Mouse (Mus musculus): ENCODE measurements around the gene 1700030K09Rik. TPM values are rescaled to one million over a fixed set of nuclear protein-coding genes. Genes with fewer than 3 reads are reported as not detected.

1700030K09Rik gene
- total and polyA plus RNA-seq, 3 experiments = 8.4 to 10.3 TPM; not detected in 1

DNA sequence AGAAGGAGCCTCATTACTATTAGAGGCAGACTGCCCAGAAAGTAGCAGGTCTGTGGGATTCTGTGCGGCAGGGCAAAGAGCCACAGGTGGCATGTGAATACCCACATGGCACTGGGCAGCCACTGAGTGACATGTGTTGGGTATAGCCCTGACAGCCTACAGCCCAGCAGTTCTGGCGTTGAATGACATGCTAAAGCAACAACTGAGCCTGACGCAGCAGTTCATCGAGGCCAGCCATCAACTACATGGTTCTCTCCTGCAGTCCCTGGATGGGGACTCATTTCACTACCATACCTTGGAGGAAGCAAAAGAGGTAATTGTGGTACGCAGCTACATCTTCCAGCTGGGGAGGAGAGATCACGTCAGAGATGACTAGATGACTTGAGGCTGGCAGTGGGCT is 14.8 kb downstream of the 1700030K09Rik start:
- Histone ChIP-seq H3K4me1 (ENCODE audit: control insufficient read depth in 1 of 2, insufficient read depth in 2 of 2, low read length in 2 of 2) (no peaks in the 10 kb centered on the region), H3K79me2 (ENCODE audit: control insufficient read depth, insufficient read depth, low read length, poor library complexity) (no peaks in the 10 kb centered on the region), H3K9me3 (replicated peaks; ENCODE audit: insufficient read depth, low read length) (no peaks in the 10 kb centered on the region), H3K27me3 (ENCODE audit: control insufficient read depth in 1 of 2, insufficient read depth in 2 of 2, low read length in 2 of 2) (no peaks in the 10 kb centered on the region), H3K9ac (ENCODE audit: control insufficient read depth, low read depth, low read length, poor library complexity, severe bottlenecking) (no peak overlapping the region), H3K4me3 (ENCODE audit: control insufficient read depth in 1 of 2, insufficient read depth in 1 of 2, low read depth in 2 of 2, low read length in 2 of 2) (no peak overlapping the region), H3K27ac (ENCODE audit: control insufficient read depth, low read depth, low read length) (no peak overlapping the region), H3K36me3 (ENCODE audit: control insufficient read depth in 1 of 2, insufficient read depth in 2 of 2, low read length in 2 of 2) (peaks cover 0 to 3% of the 10 kb centered on the region in 2 experiments; a peak in 1 of 4 replicates)
- TF ChIP-seq TBP (IDR thresholded peaks at IDR 0.05; ENCODE audit: low read depth, low read length) (no peak), USF1 (IDR thresholded peaks at IDR 0.05; ENCODE audit: low read depth, low read length) (no peak), USF2 (IDR thresholded peaks at IDR 0.05; ENCODE audit: borderline replicate concordance in 1 of 2, insufficient read depth in 1 of 2, low read depth in 1 of 2, low read length in 2 of 2) (no peak), CTCF (IDR thresholded peaks at IDR 0.05 in 2 of 3, conservative IDR thresholded peaks at IDR 0.05 in 1 of 3; ENCODE audit: control insufficient read depth in 1 of 3, insufficient read depth in 1 of 3, low read depth in 2 of 3, low read length in 3 of 3, poor library complexity in 1 of 3, severe bottlenecking in 1 of 3) (no peak), TCF12 (IDR thresholded peaks at IDR 0.05; ENCODE audit: low read depth, low read length) (no peak), MEF2A (IDR thresholded peaks at IDR 0.05; ENCODE audit: extremely low read depth, insufficient replicate concordance, low read depth, low read length, poor library complexity, severe bottlenecking) (no peak), NRF1 (IDR thresholded peaks at IDR 0.05; ENCODE audit: insufficient read depth, low read depth, low read length, poor library complexity, severe bottlenecking) (no peak), GABPA (IDR thresholded peaks at IDR 0.05; ENCODE audit: low read depth, low read length) (no peak), MAX (IDR thresholded peaks at IDR 0.05; ENCODE audit: low read length) (no peak), ZNF384 (IDR thresholded peaks at IDR 0.05; ENCODE audit: low read depth, low read length) (no peak), UBTF (IDR thresholded peaks at IDR 0.05; ENCODE audit: borderline replicate concordance, insufficient read depth, low read depth, low read length) (no peak)
- no peak for DNase-seq (ENCODE audit: low read depth, low spot score)

DNA sequence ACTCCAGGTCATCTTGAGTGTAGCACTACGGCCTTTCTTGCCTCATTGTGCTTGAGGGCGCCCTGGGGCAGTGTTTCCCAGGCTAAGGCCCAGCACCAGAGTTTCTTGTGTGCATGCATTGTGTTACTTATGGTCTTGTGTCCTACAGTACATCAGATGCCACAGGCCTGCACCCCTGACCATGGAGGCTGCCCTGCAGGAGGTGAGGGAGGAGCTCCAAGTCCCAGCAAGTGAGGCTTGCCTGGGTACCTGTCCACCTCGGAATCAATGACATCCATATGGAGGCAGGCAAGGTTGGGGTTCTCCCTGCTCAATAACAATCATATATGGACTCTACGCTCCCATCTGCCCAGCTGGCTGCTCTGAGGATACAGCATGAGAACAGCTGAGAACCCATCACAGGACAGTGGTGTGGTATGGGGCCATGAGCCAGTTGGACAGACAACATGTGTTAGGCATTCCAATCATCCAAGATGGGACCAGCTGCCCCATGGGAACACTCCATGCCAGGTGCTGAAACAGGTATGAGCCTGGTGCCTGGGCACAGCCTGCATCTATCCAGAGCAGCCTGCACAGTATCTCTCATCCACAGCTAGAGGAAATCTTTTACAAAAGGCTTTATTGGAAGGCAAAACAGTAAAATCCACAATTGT is 16.3 kb downstream of the 1700030K09Rik start:
- 0 out of 4 replicates have a peak, but pooled peaks of 1 of the 2 experiments have one; percentile 9 for TF ChIP-seq POLR2A (IDR thresholded peaks at IDR 0.05; ENCODE audit: control insufficient read depth in 1 of 2, insufficient read depth in 1 of 2, low read depth in 1 of 2, low read length in 2 of 2, poor library complexity in 1 of 2)
- no peak for TF ChIP-seq MEF2A (IDR thresholded peaks at IDR 0.05; ENCODE audit: extremely low read depth, insufficient replicate concordance, low read depth, low read length, poor library complexity, severe bottlenecking)
- H3K36me3 ChIP-seq (ENCODE audit: control insufficient read depth in 1 of 2, insufficient read depth in 2 of 2, low read length in 2 of 2) = peaks cover 0 to 2% of the 10 kb centered on the region in 2 experiments; a peak in 1 of 4 replicates
- no peak overlapping the region for H3K27ac ChIP-seq (ENCODE audit: control insufficient read depth, low read depth, low read length)
- no peaks in the 10 kb centered on the region for H3K9me3 ChIP-seq (replicated peaks; ENCODE audit: insufficient read depth, low read length)
- DNase-seq (ENCODE audit: low read depth, low spot score) = no peak
- no peaks in the 10 kb centered on the region for H3K79me2 ChIP-seq (ENCODE audit: control insufficient read depth, insufficient read depth, low read length, poor library complexity)
- no peak overlapping the region for H3K4me3 ChIP-seq (ENCODE audit: control insufficient read depth in 1 of 2, insufficient read depth in 1 of 2, low read depth in 2 of 2, low read length in 2 of 2)
- no peaks in the 10 kb centered on the region for H3K27me3 ChIP-seq (ENCODE audit: control insufficient read depth in 1 of 2, insufficient read depth in 2 of 2, low read length in 2 of 2)
- H3K4me1 ChIP-seq (ENCODE audit: control insufficient read depth in 1 of 2, insufficient read depth in 2 of 2, low read length in 2 of 2) = no peaks in the 10 kb centered on the region
- no peak overlapping the region for H3K9ac ChIP-seq (ENCODE audit: control insufficient read depth, low read depth, low read length, poor library complexity, severe bottlenecking)

DNA sequence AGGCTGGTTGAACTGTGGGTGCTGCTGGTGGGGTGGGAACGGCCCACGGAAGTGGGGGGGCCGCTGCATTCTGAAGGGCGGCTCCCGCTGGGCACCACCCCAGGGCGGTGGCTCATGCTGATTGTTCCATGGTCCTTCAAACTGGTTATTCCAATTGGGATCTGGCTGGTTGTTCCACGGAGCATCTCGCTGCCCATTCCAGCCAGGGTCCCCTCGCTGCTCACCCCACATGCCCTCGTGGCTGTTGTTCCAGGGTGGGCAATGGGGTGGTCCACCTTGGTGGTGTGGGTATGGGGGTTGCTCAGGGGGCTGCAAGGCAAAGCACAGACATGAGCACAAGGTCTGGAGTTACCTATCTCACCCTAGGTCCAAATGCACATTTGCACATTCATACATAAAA is 20.5 kb downstream of the 1700030K09Rik start:
- no peak for DNase-seq (ENCODE audit: low read depth, low spot score)
- H3K4me1 ChIP-seq (ENCODE audit: control insufficient read depth in 1 of 2, insufficient read depth in 2 of 2, low read length in 2 of 2) = no peaks in the 10 kb centered on the region
- no peak for TF ChIP-seq GABPA (IDR thresholded peaks at IDR 0.05; ENCODE audit: low read depth, low read length)
- peaks cover 0 to 6% of the 10 kb centered on the region in 2 experiments; a peak in 2 of 4 replicates for H3K36me3 ChIP-seq (ENCODE audit: control insufficient read depth in 1 of 2, insufficient read depth in 2 of 2, low read length in 2 of 2)
- H3K79me2 ChIP-seq (ENCODE audit: control insufficient read depth, insufficient read depth, low read length, poor library complexity) = no peaks in the 10 kb centered on the region
- H3K27ac ChIP-seq (ENCODE audit: control insufficient read depth, low read depth, low read length) = no peak overlapping the region
- H3K9ac ChIP-seq (ENCODE audit: control insufficient read depth, low read depth, low read length, poor library complexity, severe bottlenecking) = no peak overlapping the region
- no peak overlapping the region for H3K4me3 ChIP-seq (ENCODE audit: control insufficient read depth in 1 of 2, insufficient read depth in 1 of 2, low read depth in 2 of 2, low read length in 2 of 2)
- H3K27me3 ChIP-seq (ENCODE audit: control insufficient read depth in 1 of 2, insufficient read depth in 2 of 2, low read length in 2 of 2) = no peaks in the 10 kb centered on the region
- no peaks in the 10 kb centered on the region for H3K9me3 ChIP-seq (replicated peaks; ENCODE audit: insufficient read depth, low read length)

All from MEL (cell line).